7 mouse cellular contexts compared by ENCODE assay signal in the genomic region with DNA sequence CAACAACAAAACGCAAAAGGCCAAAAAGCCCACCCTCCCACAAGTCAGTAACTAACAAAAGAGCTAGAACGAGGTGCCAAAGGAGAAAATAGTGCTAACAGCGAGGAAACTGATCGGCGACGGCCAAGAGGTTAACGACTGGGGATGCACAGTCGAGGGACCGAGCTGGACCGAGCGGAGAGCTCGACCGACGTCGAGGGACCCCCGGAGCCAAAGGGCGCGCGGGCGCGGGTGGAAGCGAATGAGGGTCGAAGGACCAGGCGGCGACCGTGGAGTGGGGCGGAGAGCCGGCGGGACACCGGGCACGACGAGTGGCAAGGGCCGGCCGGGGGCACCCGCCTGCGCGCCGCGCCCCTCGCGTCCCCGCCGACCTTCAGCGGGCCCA. TPM values are rescaled to one million over a fixed set of nuclear protein-coding genes. Genes with fewer than 3 reads are reported as not detected.
A peak's percentile ranks its signal among the peaks of the same experiment; 100 is the strongest.
DNase-seq lines count a peak whose midpoint lies in the region; ATAC-seq and TF ChIP-seq lines count a peak whose summit lies in the region.

No protein-coding gene starts in this region.

- TF ChIP-seq CTCF in lung, embryonic 14.5 days (IDR thresholded peaks at IDR 0.05; ENCODE audit: low read depth): no peak
- no peak for TF ChIP-seq CTCF in midbrain, postnatal 0 days (IDR thresholded peaks at IDR 0.05)

- no peaks in the 10 kb centered on the region for H3K36me3 ChIP-seq in lung, embryonic 14.5 days (ENCODE audit: insufficient read depth)
- no peaks in the 10 kb centered on the region for H3K36me3 ChIP-seq in embryonic facial prominence, embryonic 11.5 days (replicated peaks; ENCODE audit: control insufficient read depth, insufficient read depth, low read depth, low read length)
- no peaks in the 10 kb centered on the region for H3K36me3 ChIP-seq in intestine, embryonic 14.5 days (ENCODE audit: control insufficient read depth, insufficient read depth, low read length)
- no peaks in the 10 kb centered on the region for H3K36me3 ChIP-seq in midbrain, postnatal 0 days (ENCODE audit: insufficient read depth, low read length)

- ATAC-seq in lung, embryonic 14.5 days (ENCODE audit: insufficient read depth): peak; percentile 56; the same call in 1 of the 2 replicates
- ATAC-seq in embryonic facial prominence, embryonic 11.5 days (replicated peaks; ENCODE audit: insufficient number of reproducible peaks, low FRiP score, low TSS enrichment, low read depth): no peak; the same call in 1 of the 2 replicates
- ATAC-seq in intestine, embryonic 14.5 days (replicated peaks; ENCODE audit: low FRiP score, low TSS enrichment, low read depth): no peak; the same call in 1 of the 2 replicates
- ATAC-seq in midbrain, postnatal 0 days (ENCODE audit: low FRiP score): peak; percentile 29; the same call in 1 of the 2 replicates

- under 1% methylated on average over 36 of the region's 44 CpGs for WGBS in lung, embryonic 14.5 days
- under 1% methylated on average over 44 of the region's 44 CpGs for WGBS in embryonic facial prominence, embryonic 11.5 days
- 0% methylated on average over 43 of the region's 44 CpGs for WGBS in intestine, embryonic 14.5 days
- 0% methylated on average over 34 of the region's 44 CpGs for WGBS in midbrain, postnatal 0 days

- peak overlapping the region; percentile 78; the same call in 1 of the 2 replicates for H3K27ac ChIP-seq in lung, embryonic 14.5 days (ENCODE audit: low read depth)
- peak overlapping the region; percentile 65 for H3K27ac ChIP-seq in embryonic facial prominence, embryonic 11.5 days (replicated peaks; ENCODE audit: low read depth, low read length)
- peak overlapping the region; percentile 85 for H3K27ac ChIP-seq in intestine, embryonic 14.5 days (ENCODE audit: low read depth)
- H3K27ac ChIP-seq in midbrain, postnatal 0 days (ENCODE audit: low read depth, low read length): peak overlapping the region; percentile 78

- peak overlapping the region; percentile 79 for H3K4me2 ChIP-seq in lung, embryonic 14.5 days
- peak overlapping the region; percentile 64 for H3K4me2 ChIP-seq in embryonic facial prominence, embryonic 11.5 days (ENCODE audit: low read depth, low read length)
- peak overlapping the region; percentile 73 for H3K4me2 ChIP-seq in intestine, embryonic 14.5 days (ENCODE audit: low read length)
- peak overlapping the region; percentile 69 for H3K4me2 ChIP-seq in midbrain, postnatal 0 days (ENCODE audit: low read depth, low read length, poor library complexity, severe bottlenecking)

- no peaks in the 10 kb centered on the region for H3K27me3 ChIP-seq in lung, embryonic 14.5 days (ENCODE audit: insufficient read depth, low read length)
- H3K27me3 ChIP-seq in embryonic facial prominence, embryonic 11.5 days (ENCODE audit: control insufficient read depth, insufficient read depth, low read length): no peaks in the 10 kb centered on the region
- H3K27me3 ChIP-seq in intestine, embryonic 14.5 days (replicated peaks; ENCODE audit: control insufficient read depth, insufficient read depth, low read length): no peaks in the 10 kb centered on the region
- no peaks in the 10 kb centered on the region for H3K27me3 ChIP-seq in midbrain, postnatal 0 days (ENCODE audit: insufficient read depth, low read length)

- peak overlapping the region; percentile 81 for H3K9ac ChIP-seq in lung, embryonic 14.5 days
- peak overlapping the region; percentile 92 for H3K9ac ChIP-seq in embryonic facial prominence, embryonic 11.5 days (replicated peaks; ENCODE audit: low read length)
- H3K9ac ChIP-seq in intestine, embryonic 14.5 days (ENCODE audit: low read length): peak overlapping the region; percentile 91
- peak overlapping the region; percentile 93 for H3K9ac ChIP-seq in midbrain, postnatal 0 days (replicated peaks; ENCODE audit: low read length, poor library complexity, severe bottlenecking)

- no peaks in the 10 kb centered on the region for H3K9me3 ChIP-seq in lung, embryonic 14.5 days (ENCODE audit: low read depth, low read length)
- no peaks in the 10 kb centered on the region for H3K9me3 ChIP-seq in embryonic facial prominence, embryonic 11.5 days (replicated peaks; ENCODE audit: control insufficient read depth, low read length)
- no peaks in the 10 kb centered on the region for H3K9me3 ChIP-seq in intestine, embryonic 14.5 days (ENCODE audit: control insufficient read depth, low read length)
- no peaks in the 10 kb centered on the region for H3K9me3 ChIP-seq in midbrain, postnatal 0 days (ENCODE audit: low read length)

- peak overlapping the region; percentile 88 for H3K4me3 ChIP-seq in lung, embryonic 14.5 days (ENCODE audit: low read depth, low read length)
- H3K4me3 ChIP-seq in embryonic facial prominence, embryonic 11.5 days (ENCODE audit: low read depth, low read length): peak overlapping the region; percentile 91
- peak overlapping the region; percentile 81 for H3K4me3 ChIP-seq in intestine, embryonic 14.5 days (ENCODE audit: low read depth, low read length)
- peak overlapping the region; percentile 92 for H3K4me3 ChIP-seq in midbrain, postnatal 0 days (ENCODE audit: low read depth, low read length)

- DNase-seq in lung, embryonic 14.5 days: peak; percentile 60
- no peak for DNase-seq in lung, postnatal 4 days
- DNase-seq in embryonic facial prominence, embryonic 11.5 days (ENCODE audit: low spot score): peak; percentile 36
- DNase-seq in intestine, embryonic 14.5 days (ENCODE audit: low spot score): peak; percentile 79
- no peak for DNase-seq in midbrain, postnatal 0 days (ENCODE audit: low spot score)
- no peak for DNase-seq in adrenal gland, adult (ENCODE audit: inconsistent age in 2 of 2, low spot score in 1 of 2)
- DNase-seq in B cell, adult 2 months: no peak

- H3K4me1 ChIP-seq in lung, embryonic 14.5 days (ENCODE audit: insufficient read depth): 0 out of 2 replicates have a peak, but pooled peaks cover 7% of the 10 kb centered on the region
- no peaks in the 10 kb centered on the region; the same call in 1 of the 2 replicates for H3K4me1 ChIP-seq in embryonic facial prominence, embryonic 11.5 days (ENCODE audit: control insufficient read depth, insufficient read depth, low read length)
- H3K4me1 ChIP-seq in intestine, embryonic 14.5 days (replicated peaks; ENCODE audit: control insufficient read depth, insufficient read depth, low read length): no peaks in the 10 kb centered on the region; the same call in 1 of the 2 replicates
- H3K4me1 ChIP-seq in midbrain, postnatal 0 days (ENCODE audit: insufficient read depth, low read length): no peaks in the 10 kb centered on the region

RNA-seq across cellular contexts. Expression of a gene that starts 0.6 kb away (rescaled TPM):
- polyA plus RNA-seq in lung, embryonic 14.5 days (2014; fragmentation: Nextera tagmentation; extraction: Ambion mirVana): 31.4 and 34.3 TPM in 2 replicates
- polyA plus RNA-seq in embryonic facial prominence, embryonic 11.5 days (2014; fragmentation: Nextera tagmentation; extraction: Ambion mirVana): 36.4 and 40.3 TPM in 2 replicates
- polyA plus RNA-seq in intestine, embryonic 14.5 days (2014; fragmentation: Nextera tagmentation; extraction: Ambion mirVana): 36.4 and 39.9 TPM in 2 replicates
- 38.0 and 44.4 TPM in 2 replicates for total RNA-seq in midbrain, postnatal 0 days (2014; rRNA removed)
- 19.8 and 22.0 TPM in 2 replicates for polyA plus RNA-seq in midbrain, postnatal 0 days (2015; fragmentation: Nextera tagmentation; extraction: Ambion mirVana)

Comparison
In these comparisons a context has a peak if more than half of its experiments do, and no peak if none do; other contexts are left out.
1. DNase-seq: peak in lung, embryonic 14.5 days (single experiment), embryonic facial prominence, embryonic 11.5 days (single experiment) and intestine, embryonic 14.5 days (single experiment); none in lung, postnatal 4 days (0 of 2), midbrain, postnatal 0 days (single experiment), adrenal gland, adult (0 of 2) and B cell, adult 2 months (0 of 2).
2. ATAC-seq: peak in lung, embryonic 14.5 days (single experiment) and midbrain, postnatal 0 days (single experiment); none in embryonic facial prominence, embryonic 11.5 days (single experiment) and intestine, embryonic 14.5 days (single experiment).
3. Peak in every context shown above with its lines, with median percentiles within 50 percentile points of each other: H3K27ac ChIP-seq, H3K4me2 ChIP-seq, H3K4me3 ChIP-seq and H3K9ac ChIP-seq.